Mouse (Mus musculus) intestine, embryonic 16.5 days (tissue): ENCODE measurements around the gene Cdk11b. TPM values are rescaled to one million over a fixed set of nuclear protein-coding genes. Genes with fewer than 3 reads are reported as not detected.
"Not testable (repeated sequence)": the region's sequence is repeated elsewhere in the genome, so short reads cannot be mapped to it uniquely, and the experiment has no call there.

ENCODE experiments used
- ATAC-seq: fragments of 200-750 bp; cut with Nextera tagmentation; 2 replicates; pipeline ENCODE4 v1.8.0; 2017; ENCODE audit warnings: moderate TSS enrichment, moderate library complexity
- H3K27ac ChIP-seq: fragments of 300-500 bp; sonication (generic); 2 replicates; pipeline ENCODE4 v1.5.1; 2014; ENCODE audit warnings: mild to moderate bottlenecking, low read length
- H3K27me3 ChIP-seq: fragments of 300-500 bp; sonication (generic); replicated peaks from 2 replicates; pipeline ENCODE4 v1.6.1; 2014; ENCODE audit warnings: low read length, control low read depth, mixed read lengths; ENCODE audit not compliant: control insufficient read depth, insufficient read depth
- H3K36me3 ChIP-seq: fragments of 300-500 bp; sonication (generic); 2 replicates; pipeline ENCODE4 v1.6.1; 2014; ENCODE audit warnings: low read length, control low read depth; ENCODE audit not compliant: control insufficient read depth, insufficient read depth
- H3K4me1 ChIP-seq: fragments of 300-500 bp; sonication (generic); 2 replicates; pipeline ENCODE4 v1.6.1; 2014; ENCODE audit warnings: low read length, control low read depth, mixed read lengths; ENCODE audit not compliant: control insufficient read depth, insufficient read depth
- H3K4me2 ChIP-seq: fragments of 300-500 bp; sonication (generic); 2 replicates; pipeline ENCODE4 v1.6.1; 2014; ENCODE audit warnings: low read depth, low read length, control low read depth
- H3K4me3 ChIP-seq: fragments of 300-500 bp; sonication (generic); 2 replicates; pipeline ENCODE4 v1.5.1; 2014; ENCODE audit warnings: mild to moderate bottlenecking, low read length
- H3K9ac ChIP-seq: fragments of 300-500 bp; sonication (generic); 2 replicates; pipeline ENCODE4 v1.6.1; 2014; ENCODE audit warnings: low read depth, low read length
- H3K9me3 ChIP-seq: fragments of 300-500 bp; sonication (generic); 2 replicates; pipeline ENCODE4 v1.6.1; 2016; ENCODE audit warnings: low read length, control low read depth; ENCODE audit not compliant: control insufficient read depth
- WGBS: fragments of 180-500 bp; shearing (Covaris S2); extraction: QIAGEN DNeasy Blood & Tissue Kit; methylation state at CpG from one replicate; pipeline ENCODE4 v1.1.7; 2014; 5-methylcytosine and 5-hydroxymethylcytosine counted together
- polyA plus RNA-seq: library from polyadenylated mRNA; unstranded; fragments of >200 nt; fragmentation: Nextera tagmentation; extraction: Ambion mirVana; gene quantifications from 2 replicates; pipeline ENCODE4 v1.2.1, GENCODE M21; 2015

Cdk11b gene
- polyA plus RNA-seq, 1 experiment from 2014 or later, result 49.8 TPM

DNA sequence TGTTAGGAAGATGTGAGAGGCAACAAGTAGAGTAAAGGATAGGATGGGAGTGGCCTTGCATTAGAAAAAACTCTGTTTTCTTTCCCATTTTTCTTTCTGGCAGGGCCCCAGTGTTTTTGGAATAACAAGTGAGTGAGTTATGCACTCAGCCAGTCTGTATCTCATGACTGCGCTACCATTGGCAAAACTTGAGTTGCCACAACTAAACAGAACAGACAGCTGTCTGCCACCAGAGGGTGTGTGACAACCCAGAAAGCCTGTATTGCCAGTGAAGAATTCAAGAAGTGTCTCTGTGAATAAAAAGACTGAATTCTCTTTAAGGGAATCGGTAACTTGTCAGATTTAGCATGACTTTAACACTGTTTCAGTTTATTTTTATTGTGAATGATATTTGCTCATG lies 51.3 kb downstream of the Cdk11b start:
- 79% methylated on average over 2 of the region's 2 CpGs for WGBS
- Histone ChIP-seq H3K9ac (no peak overlapping the region), H3K4me2 (no peak overlapping the region), H3K4me3 (no peak overlapping the region), H3K36me3 (no peaks in the 10 kb centered on the region), H3K9me3 (no peaks in the 10 kb centered on the region), H3K27ac (no peak overlapping the region), H3K4me1 (no peaks in the 10 kb centered on the region), H3K27me3 (no peaks in the 10 kb centered on the region)
- no peak for ATAC-seq

DNA sequence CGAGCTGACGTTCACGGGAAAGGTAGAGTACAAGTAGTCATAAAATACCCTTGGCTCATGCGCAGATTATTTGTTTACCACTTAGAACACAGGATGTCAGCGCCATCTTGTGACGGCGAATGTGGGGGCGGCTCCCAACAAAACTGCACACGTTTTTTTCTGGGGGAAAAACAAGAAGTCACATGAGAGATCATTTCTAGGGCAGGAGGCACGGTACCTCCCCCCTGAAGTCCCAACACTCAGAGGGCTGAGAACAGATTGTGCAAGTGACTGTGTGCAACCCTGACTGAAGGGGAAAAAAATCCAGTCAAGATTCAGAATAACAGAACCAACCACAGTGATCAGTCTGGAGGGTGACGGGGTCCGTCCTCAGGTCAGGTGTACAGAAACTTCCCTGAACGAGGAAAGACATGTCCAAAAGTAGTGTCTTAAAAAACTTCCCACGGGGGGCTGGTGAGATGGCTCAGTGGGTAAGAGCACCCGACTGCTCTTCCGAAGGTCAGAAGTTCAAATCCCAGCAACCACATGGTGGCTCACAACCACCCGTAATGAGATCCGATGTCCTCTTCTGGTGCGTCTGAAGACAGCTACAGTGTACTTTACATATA lies 59.1 kb downstream of the Cdk11b start:
- not testable (repeated sequence) for H3K27ac ChIP-seq, H3K27me3 ChIP-seq, H3K9me3 ChIP-seq, H3K36me3 ChIP-seq, ATAC-seq, H3K4me1 ChIP-seq, H3K4me3 ChIP-seq, H3K9ac ChIP-seq, H3K4me2 ChIP-seq
- 89% methylated on average over 15 of the region's 19 CpGs for WGBS

DNA sequence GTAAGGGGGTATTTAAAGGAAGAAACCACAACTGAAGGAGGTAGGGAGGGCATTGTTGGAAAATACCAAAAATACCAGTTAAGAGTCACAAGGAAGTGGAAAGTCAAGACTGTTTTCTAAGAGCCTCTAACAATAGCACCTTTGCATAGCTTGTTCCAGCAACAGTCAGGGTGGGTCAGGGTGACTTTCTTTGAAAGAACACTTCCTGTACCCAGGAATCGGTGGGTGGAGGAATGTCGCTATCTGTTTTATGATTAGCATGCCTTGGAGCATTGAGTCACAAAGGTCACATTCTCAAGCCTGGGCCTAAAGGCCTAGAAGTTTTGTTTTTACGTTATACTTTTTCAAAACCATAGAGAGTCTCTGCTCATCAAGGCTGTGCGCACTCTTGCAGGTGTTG lies 63.1 kb downstream of the Cdk11b start:
- 69% methylated on average over 4 of the region's 4 CpGs for WGBS
- H3K4me1 ChIP-seq, result not testable (repeated sequence)
- peak overlapping the region; percentile 69 for H3K27ac ChIP-seq

DNA sequence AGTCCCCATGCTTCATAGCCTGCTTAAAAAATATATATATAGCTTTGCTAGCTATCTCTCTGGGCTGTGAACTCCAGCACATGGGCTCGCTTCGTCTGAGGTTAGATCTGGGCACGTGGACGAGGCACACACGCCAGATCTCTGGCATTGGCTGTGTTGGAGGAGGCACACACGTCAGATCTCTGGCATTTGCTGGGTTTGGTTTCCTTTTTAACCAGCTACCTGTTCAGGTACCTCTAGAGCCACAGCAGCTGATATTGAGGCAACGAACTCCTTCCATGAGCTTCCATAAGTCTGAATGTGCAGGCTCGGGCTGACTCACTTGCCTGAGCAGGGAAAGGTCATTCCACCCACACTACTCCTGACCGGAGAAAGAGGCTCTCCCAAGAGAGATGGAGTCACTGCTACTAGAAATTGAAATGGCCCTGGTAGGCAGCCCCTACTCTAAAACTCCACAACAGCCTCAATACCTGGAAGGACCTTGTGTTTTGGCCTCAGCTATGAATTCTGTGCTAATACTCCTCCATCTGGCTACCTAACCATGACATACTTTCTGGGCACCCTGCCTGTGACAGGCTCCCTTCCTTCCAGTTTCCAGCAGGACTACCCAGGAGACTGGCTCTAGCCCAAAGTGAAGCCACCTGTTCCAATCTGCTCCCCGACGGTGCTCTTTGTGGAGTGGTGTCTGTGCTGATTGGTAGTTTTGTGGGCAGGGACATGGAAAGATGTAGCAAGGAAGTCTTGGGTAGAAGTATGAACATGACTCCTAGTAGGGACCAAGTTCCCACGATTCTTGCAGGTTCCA lies 66.1 kb downstream of the Cdk11b start:
- H3K36me3 ChIP-seq, result no peaks in the 10 kb centered on the region
- H3K9me3 ChIP-seq, result no peaks in the 10 kb centered on the region
- H3K9ac ChIP-seq, result no peak overlapping the region
- ATAC-seq, result no peak
- H3K4me1 ChIP-seq, result peaks cover 10% of the 10 kb centered on the region
- no peaks in the 10 kb centered on the region for H3K27me3 ChIP-seq
- no peak overlapping the region for H3K27ac ChIP-seq
- 82% methylated on average over 12 of the region's 12 CpGs for WGBS
- no peak overlapping the region for H3K4me3 ChIP-seq
- no peak overlapping the region for H3K4me2 ChIP-seq

More for the DNA sequence above, 63.1 kb downstream of the Cdk11b start:
- H3K9me3 ChIP-seq, H3K4me2 ChIP-seq, H3K27me3 ChIP-seq, H3K4me3 ChIP-seq, H3K36me3 ChIP-seq, H3K9ac ChIP-seq: not testable (repeated sequence)
- ATAC-seq, result peak; percentile 72

DNA sequence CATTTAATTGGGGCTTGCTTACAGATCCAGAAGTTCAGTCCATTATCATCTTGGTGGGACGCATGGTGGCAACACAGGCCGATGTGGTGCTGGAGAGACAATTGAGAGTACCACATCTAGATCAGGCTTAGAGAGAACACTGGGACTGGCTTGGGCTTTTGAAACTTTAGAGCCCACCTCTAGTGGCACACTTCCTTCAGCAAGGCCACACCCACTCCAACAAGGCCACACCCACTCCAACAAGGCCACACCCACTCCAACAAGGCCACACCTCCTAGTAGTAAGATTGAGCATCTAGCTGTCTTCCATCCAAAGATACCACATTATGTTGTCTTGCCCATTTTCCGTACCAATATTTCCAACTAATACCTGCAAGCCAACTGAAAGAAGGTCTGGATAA lies 67.8 kb downstream of the Cdk11b start:
- Histone ChIP-seq H3K4me3 (no peak overlapping the region), H3K27me3 (no peaks in the 10 kb centered on the region), H3K4me2 (no peak overlapping the region), H3K4me1 (peaks cover 19% of the 10 kb centered on the region), H3K36me3 (no peaks in the 10 kb centered on the region), H3K9me3 (no peaks in the 10 kb centered on the region), H3K9ac (no peak overlapping the region), H3K27ac (no peak overlapping the region)
- WGBS, result 95% methylated on average over 3 of the region's 3 CpGs
- no peak for ATAC-seq

DNA sequence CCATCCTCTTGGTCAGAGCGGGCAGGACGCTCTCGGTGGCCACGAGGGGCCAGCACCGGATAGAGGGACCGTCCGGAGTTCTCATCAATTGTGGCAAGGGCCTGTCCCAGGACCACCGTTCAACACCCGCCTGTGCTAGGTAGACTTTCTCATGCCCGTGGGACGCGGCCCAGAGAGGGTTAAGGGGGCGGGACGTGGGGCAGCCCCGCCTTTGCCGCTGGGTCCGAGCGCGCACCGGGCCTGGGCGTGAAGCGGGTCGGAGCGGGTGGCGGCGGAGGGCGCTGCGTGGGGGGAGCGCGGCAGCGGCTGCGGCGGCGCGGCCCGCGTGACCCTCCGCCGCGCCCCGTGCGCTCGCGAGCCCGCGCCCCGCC lies 69.4 kb downstream of the Cdk11b start, which contains the start of gene Fndc10:
TSS of gene Fndc10 (plus strand) at position 232 of the 371 bp plus-strand sequence.
- no peaks in the 10 kb centered on the region for H3K36me3 ChIP-seq
- peak within 1 kb of the TSS; percentile 82 for H3K9ac ChIP-seq
- peak; percentile 81 for ATAC-seq
- peak within 1 kb of the TSS; percentile 76 for H3K4me3 ChIP-seq
- peak within 1 kb of the TSS; percentile 98 for H3K4me2 ChIP-seq
- H3K27ac ChIP-seq, result no peak within 1 kb of the TSS
- H3K27me3 ChIP-seq, result no peaks in the 10 kb centered on the region
- no peaks in the 10 kb centered on the region for H3K9me3 ChIP-seq
- peaks cover 19% of the 10 kb centered on the region for H3K4me1 ChIP-seq
- under 1% methylated on average over 25 of the region's 47 CpGs for WGBS

DNA sequence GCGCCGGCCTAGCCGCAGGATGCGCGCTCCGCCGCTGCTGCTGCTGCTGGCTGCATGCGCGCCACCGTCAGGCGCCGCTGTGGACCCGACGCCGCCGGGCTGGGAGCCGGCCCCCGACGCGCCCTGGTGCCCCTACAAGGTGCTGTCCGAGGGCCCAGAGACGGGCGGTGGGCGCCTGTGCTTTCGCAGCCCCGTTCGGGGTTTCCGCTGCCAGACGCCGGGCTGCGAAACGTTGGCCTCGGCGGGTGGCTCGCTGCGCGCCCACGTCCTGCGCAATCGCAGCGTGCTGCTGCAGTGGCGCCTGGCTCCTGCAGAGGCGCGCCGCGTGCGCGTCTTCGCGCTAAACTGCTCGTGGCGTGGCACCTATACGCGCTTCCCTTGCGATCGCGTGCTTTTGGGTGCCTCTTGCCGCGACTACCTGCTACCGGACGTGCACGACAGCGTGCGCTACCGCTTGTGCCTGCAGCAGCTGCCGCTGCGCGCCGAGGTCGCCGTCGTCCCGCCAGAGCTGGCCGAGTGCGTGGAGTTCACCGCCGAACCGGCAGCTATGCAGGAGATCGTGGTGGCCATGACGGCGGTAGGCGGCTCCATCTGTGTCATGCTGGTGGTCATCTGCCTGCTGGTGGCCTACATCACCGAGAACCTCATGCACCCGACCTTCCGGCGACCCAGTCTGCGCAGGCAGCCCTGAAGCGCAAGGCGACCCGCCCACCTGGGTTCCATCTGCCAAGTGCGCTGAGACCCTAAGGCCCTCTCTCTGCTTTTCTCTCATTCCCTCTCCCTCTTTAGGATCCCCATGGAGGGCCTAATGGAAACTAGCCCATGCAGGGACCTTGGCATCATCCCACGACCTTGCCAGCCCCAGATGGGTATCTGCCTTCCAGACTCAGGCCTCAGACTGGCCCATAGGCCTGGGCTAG lies 70.1 kb downstream of the Cdk11b start:
- 2% methylated on average over 92 of the region's 92 CpGs for WGBS
- Histone ChIP-seq H3K4me1 (peaks cover 19% of the 10 kb centered on the region), H3K4me2 (peak overlapping the region; percentile 98), H3K9ac (peak overlapping the region; percentile 82), H3K36me3 (no peaks in the 10 kb centered on the region), H3K9me3 (no peaks in the 10 kb centered on the region), H3K27ac (no peak overlapping the region), H3K4me3 (peak overlapping the region; percentile 76), H3K27me3 (no peaks in the 10 kb centered on the region)
- peak; percentile 72 for ATAC-seq

DNA sequence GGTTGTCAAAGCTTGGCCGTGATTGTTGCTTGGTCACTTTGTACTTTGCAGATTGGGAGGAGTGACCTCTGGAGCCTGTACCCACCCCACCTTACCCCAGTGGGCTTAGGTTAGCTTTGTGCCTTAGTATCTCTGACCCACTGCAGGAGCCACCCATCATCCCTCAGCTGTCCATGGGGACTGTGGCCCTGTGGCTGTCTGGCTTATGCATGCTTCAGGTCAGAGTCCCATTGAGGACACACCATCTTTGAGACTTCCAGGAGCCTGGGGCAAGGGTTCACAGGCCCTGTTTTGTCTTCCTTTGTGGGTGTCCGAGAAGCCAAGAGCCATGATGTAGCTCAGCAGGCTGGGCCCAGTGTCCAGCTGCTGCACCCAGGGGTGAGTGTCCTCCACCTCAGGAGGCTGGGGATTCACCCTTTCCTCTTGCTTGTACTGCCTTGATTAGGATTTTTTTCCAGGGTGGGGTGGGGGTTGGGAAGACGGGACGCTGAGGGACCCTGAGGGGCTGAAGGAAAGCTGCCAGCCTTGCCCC lies 70.9 kb downstream of the Cdk11b start:
- no peak overlapping the region for H3K27ac ChIP-seq
- WGBS, result 78% methylated on average over 4 of the region's 4 CpGs
- H3K9me3 ChIP-seq, result no peaks in the 10 kb centered on the region
- peak overlapping the region; percentile 5; the same call in 1 of the 2 replicates for H3K4me3 ChIP-seq
- H3K9ac ChIP-seq, result peak overlapping the region; percentile 82
- no peaks in the 10 kb centered on the region for H3K36me3 ChIP-seq
- peak overlapping the region; percentile 98 for H3K4me2 ChIP-seq
- H3K4me1 ChIP-seq, result peaks cover 19% of the 10 kb centered on the region
- no peak for ATAC-seq
- no peaks in the 10 kb centered on the region for H3K27me3 ChIP-seq
